Mouse (Mus musculus): ENCODE results near the gene Oaz1.

DNA sequence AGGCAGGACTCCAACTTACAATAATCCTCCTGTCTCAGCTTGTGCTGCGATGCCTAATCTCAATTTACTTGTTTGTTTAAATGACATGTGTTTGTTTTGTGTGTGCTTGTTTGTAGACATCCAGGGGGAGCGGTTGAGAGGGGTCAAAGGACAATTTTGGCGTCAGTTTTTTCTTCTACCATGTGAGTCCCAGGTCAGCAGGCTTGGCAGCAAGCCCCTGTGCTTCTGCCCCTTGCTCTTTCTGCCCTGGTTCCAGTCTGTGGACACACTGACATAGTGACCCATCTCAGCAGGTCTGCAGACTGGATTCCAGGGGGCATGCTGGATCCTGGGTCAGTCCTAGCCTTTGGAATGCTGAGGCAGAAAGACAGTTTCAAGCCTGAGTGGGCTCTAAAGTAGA is 7.0 kb upstream of the Oaz1 start:
- TF ChIP-seq POLR2A (IDR thresholded peaks at IDR 0.05; ENCODE audit: borderline replicate concordance, low read depth, low read length) (no peak), CTCF (IDR thresholded peaks at IDR 0.05; ENCODE audit: low read depth, low read length) (no peak)
